Mouse (Mus musculus) right cerebral cortex, postnatal 36 days (tissue): Measurements from ENCODE around the gene 2310061I04Rik.
"Not testable (repeated sequence)": the region's sequence is repeated elsewhere in the genome, so short reads cannot be mapped to it uniquely, and the experiment has no call there.

Experiments
- DNase-seq, 2 experiments: peaks; one replicate each; pipeline ENCODE4 v3.0.0; 2022; ENCODE audit warnings: low spot score in 2 of 2, mixed read lengths in 1 of 2

The 2310061I04Rik gene

GRCm38 (mm10) chr17:35896781-35897643 lies at the start of gene 2310061I04Rik:
TSS of gene 2310061I04Rik (minus strand) at chr17:35897431.
- DNase-seq: peak; percentile 86 to 87

DNA sequence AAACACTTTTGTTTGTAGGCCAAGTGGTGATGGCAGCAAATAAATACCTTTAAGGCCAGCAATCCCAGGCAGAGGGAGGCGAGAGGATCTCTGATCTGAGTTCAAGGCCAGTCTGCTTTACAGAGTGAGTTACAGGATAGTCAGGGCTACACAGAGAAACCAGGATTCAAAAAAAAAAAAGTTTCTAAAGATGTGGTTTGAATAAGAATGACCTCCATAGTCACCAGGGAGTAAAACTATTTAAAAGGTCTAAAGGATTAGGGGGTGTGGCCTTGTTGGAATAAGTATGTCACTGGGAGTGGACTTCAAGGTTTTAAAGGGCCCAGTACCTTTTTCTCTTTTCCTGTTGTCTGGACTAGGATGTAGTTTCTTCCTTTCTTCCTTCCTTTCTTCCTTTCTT lies 42.7 kb upstream of the 2310061I04Rik start:
- DNase-seq: no peak

DNA sequence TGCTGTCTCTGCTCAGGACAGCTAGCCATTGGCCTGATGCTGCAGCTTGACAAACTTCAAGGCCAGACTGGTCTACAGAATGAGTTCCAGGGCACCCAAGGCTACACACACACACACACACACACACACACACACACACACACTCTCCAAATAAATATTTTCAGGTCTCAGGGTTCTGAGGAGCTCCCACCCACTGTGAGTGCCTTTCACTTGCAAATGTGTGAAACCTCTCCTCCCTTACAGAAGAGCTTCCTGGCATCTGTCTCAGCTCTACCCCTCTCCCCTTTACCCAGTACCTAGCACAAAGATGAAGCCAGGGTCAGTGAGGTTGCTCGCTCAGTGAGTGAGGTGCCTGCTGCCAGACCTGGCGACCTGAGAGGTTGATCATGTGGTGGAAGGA lies 41.9 kb upstream of the 2310061I04Rik start:
- DNase-seq: no peak

- no peak for DNase-seq
Measured at GRCm38 (mm10) chr17:35937700-35938348, 40.6 kb upstream of the 2310061I04Rik start.

DNA sequence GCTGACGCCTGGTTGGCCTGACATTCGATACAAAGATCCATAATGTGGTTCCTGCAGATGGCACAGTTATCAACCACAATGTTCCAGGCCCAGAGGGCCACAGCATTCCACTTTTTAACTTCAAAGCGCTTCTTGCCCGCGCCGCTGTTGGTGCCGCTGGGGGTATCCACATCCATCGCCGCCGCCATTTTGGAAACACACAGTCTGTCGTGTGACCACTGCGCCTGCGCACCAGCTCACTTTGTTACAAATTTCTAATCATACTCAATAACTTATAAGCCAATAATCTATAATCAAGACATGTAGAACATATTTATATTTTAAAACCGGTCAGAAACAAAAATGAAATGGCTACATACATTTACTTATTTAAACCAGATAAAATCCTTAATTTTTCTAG lies 38.5 kb upstream of the 2310061I04Rik start:
- not testable (repeated sequence) for DNase-seq

DNA sequence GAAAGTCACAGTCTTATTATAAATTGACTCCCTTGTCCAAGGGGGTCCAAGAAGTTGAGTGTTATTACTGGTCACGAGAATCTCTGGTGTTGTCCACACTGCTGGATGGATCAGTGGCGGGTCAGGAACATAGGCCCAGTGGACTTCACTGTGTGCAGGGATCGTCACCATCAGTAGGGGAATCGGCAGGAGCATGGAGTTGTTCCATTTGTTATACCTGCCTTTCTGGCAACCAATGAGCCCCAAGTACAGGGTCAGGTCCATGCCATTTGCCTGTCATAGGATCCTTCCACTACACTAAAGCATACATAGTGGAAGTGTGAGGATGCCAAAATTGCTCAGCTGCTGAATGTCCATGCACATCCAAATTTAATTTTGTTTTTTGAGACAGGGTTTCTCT lies 35.4 kb upstream of the 2310061I04Rik start:
- no peak for DNase-seq

- no peak for DNase-seq
Measured at GRCm38 (mm10) chr17:35930627-35931026, 33.4 kb upstream of the 2310061I04Rik start.

DNA sequence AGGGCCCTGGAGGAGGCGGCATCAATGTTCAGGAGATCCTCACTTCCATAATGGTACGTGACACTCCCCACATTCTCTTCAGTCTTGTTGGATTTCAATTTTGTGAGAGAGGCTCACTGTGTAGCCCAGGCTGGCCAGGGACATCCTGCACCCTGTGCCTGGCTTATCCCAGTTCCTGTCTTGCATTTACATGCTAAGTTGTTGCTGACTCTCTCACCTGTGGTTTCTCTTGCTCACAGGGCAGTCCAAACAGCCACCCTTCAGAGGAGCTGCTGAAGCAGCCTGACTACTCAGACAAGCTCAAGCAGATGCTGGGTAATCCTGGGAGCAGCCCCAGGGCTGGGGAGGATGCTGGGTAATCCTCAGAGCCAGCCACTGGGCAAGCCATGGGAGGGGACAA lies 32.3 kb upstream of the 2310061I04Rik start:
- no peak for DNase-seq

GRCm38 (mm10) chr17:35927471-35927870 lies 30.2 kb upstream of the 2310061I04Rik start:
- DNase-seq: no peak

- DNase-seq: peak in 1 of 2 experiments; percentile 0
Measured at GRCm38 (mm10) chr17:35923281-35923680, 26.1 kb upstream of the 2310061I04Rik start.

GRCm38 (mm10) chr17:35922566-35922965 lies 25.3 kb upstream of the 2310061I04Rik start:
- DNase-seq: peak in 1 of 2 experiments; percentile 1

- DNase-seq: no peak
Measured at GRCm38 (mm10) chr17:35921710-35922109, 24.5 kb upstream of the 2310061I04Rik start.

- DNase-seq: peak in 1 of 2 experiments; percentile 32
Measured at GRCm38 (mm10) chr17:35920862-35921562, 23.8 kb upstream of the 2310061I04Rik start.

DNA sequence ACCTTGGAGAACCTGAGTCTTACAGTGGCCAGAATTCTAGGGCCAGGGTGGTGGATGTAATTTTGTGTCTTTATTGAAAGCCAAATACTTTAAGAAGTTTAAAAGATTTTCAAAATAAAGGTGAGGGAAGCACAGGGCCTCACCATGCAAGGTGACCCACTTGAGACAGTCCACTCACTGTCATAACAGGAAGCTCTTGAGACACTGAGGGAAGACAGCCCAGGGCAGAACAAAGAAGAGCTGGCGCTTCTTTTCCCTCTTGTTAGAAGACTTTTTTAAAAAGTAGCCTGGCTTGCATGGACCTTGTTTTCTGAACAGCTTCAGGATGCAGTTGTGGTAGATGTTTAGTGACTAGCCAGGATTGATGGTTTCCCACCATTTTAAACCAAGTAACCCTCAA lies 23.2 kb upstream of the 2310061I04Rik start:
- DNase-seq: no peak

DNA sequence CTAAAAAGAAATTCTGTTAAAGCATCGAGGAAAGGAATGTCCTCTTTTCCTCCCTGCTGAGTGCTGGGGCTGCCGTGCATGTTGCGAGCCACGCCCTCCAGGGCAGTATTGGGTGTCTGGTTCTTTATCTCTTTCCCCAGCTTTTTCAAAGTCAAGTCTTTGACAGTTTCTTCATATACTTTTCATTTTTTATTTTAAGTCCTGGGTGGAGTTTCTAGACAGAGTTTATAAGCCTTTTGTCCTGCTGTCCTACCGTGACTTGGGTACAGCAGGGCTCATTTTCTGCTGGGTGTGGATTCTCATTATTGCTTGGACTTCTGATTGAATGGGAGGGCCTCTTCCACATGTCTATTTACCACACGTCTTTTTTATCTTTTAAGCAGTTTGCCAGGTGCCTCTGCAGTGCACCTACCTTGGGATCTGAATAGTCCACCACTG lies 22.7 kb upstream of the 2310061I04Rik start:
- DNase-seq: no peak

DNA sequence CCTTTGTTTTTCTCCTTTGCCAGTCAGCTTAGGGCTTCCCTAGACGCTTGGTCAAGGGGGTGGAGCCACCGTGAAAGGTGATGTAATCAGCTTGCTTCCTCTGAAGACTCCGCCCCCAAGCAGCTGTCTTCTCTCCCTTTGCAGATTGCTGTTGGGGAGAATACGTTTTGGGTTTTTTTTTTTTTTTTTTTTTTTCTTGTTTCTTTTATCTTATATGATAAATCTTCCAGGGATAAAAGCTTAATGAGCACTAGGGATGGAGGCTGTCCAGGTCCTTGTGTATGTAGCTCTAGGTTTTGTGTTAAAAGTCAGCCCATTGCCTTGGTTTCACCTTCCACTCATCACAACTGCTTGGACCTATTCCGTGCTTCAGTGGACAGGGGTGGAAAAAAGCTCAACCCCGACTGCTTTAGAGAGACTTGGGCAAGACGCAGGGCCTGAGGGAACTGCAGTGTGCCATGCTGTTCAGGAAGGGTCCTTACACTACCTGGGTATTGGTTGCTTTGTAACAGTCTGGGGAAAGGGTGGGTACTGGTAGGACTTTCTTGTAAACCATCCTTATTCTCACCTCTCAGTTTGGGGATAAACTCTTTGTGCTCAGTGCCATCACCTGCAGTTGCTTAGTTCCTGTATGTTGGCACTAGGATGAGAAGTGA lies 22.0 kb upstream of the 2310061I04Rik start:
- peak; percentile 92 to 95 for DNase-seq

- no peak for DNase-seq
Measured at GRCm38 (mm10) chr17:35918276-35919059, 21.2 kb upstream of the 2310061I04Rik start.

DNA sequence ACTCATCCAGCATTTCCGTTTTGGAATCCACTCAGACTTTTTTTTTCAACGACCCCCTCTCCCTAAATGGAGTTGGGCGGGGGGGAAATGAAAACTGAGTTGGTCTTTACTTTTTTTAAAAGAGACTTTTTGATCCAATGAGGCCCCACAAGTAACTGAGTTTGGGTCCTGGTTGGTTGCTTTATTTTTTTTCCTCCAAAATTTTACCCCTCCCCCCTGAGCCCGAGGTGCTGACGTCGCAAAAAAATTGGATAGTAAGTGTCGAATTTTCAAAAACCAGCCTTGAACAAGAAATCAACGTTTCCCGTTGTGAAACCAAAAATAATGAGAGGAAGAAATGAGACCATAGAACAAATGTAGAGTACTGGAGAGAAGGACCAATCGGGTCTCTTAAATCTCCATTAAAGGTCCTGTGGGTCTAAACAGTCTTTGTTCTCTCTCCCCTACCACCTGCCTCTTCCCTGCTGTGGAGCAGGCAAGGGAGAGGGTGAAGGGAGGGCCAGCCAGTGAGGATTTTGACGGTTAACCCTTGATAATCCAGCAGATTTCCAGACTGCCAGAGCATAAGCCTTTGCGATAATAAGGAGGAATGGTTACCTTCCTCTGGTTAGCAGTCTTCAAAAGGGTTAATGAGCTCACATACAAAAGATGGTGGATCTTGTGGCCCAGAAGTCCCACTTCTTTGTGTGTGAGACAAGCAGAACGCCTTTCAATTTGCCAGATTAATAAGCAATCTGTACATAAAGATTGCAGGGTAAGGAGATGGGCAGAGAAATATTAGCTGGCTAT lies 20.4 kb upstream of the 2310061I04Rik start:
- no peak for DNase-seq

GRCm38 (mm10) chr17:35917143-35917462 lies 19.9 kb upstream of the 2310061I04Rik start:
- no peak for DNase-seq
